Comparison of ENCODE assay signal across 9 mouse cellular contexts in genomic region chr7:130937266-130937841, GRCm38 (mm10). TPM values are rescaled to one million over a fixed set of nuclear protein-coding genes. Genes with fewer than 3 reads are reported as not detected.
A peak's percentile ranks its signal among the peaks of the same experiment; 100 is the strongest.
DNase-seq lines count a peak whose midpoint lies in the region; ATAC-seq and TF ChIP-seq lines count a peak whose summit lies in the region.
"Had no signal": no experiment of that assay in that cellular context is flagged by ENCODE, and none has a peak within 500 bp of the region (broad histone marks: within the 10 kb centered on the region; RNA-seq: fewer than 3 reads in every experiment).

No protein-coding gene starts in this region.

- H3K4me2 ChIP-seq in kidney, embryonic 14.5 days (replicated peaks; ENCODE audit: low read depth, low read length), result no peak overlapping the region
- peak overlapping the region; percentile 92 for H3K4me2 ChIP-seq in embryonic facial prominence, embryonic 15.5 days (replicated peaks)
- H3K4me2 ChIP-seq in heart, embryonic 16.5 days (ENCODE audit: low read depth, low read length), result peak overlapping the region; percentile 84

- H3K4me1 ChIP-seq in kidney, embryonic 14.5 days (ENCODE audit: control insufficient read depth, insufficient read depth, low read length), result peaks cover 11% of the 10 kb centered on the region
- H3K4me1 ChIP-seq in embryonic facial prominence, embryonic 15.5 days, result peaks cover 27% of the 10 kb centered on the region
- peaks cover 19% of the 10 kb centered on the region for H3K4me1 ChIP-seq in heart, embryonic 16.5 days (ENCODE audit: control insufficient read depth, insufficient read depth, low read length)
- no peaks in the 10 kb centered on the region for H3K4me1 ChIP-seq in thymus, adult 2 months (replicated peaks; ENCODE audit: control insufficient read depth, insufficient read depth, low read length)

- DNase-seq in kidney, postnatal 4 days, result no peak
- peak; percentile 20 to 53 for DNase-seq in lung, postnatal 4 days
- DNase-seq in adrenal gland, adult 18-20 months (ENCODE audit: low spot score in 2 of 2), result no peak
- DNase-seq in MN1 (ENCODE audit: low spot score), result no peak
- DNase-seq in thymus, adult 2 months, result no peak
- DNase-seq: liver, embryonic 13.5 days had no signal

- no peak for ATAC-seq in kidney, embryonic 14.5 days (ENCODE audit: low FRiP score, low TSS enrichment)
- no peak for ATAC-seq in embryonic facial prominence, embryonic 15.5 days (ENCODE audit: insufficient number of reproducible peaks, low FRiP score, low TSS enrichment, low read depth)
- 0 out of 2 replicates have a peak, but pooled peaks have one; percentile 12 for ATAC-seq in heart, embryonic 16.5 days (replicated peaks; ENCODE audit: extremely low read depth, insufficient read depth, low FRiP score)

- no peaks in the 10 kb centered on the region for H3K36me3 ChIP-seq in kidney, embryonic 14.5 days (ENCODE audit: control insufficient read depth, insufficient read depth, low read length)
- H3K36me3 ChIP-seq in embryonic facial prominence, embryonic 15.5 days, result no peaks in the 10 kb centered on the region
- no peaks in the 10 kb centered on the region for H3K36me3 ChIP-seq in heart, embryonic 16.5 days (ENCODE audit: control insufficient read depth, insufficient read depth)
- H3K36me3 ChIP-seq in thymus, adult 2 months (ENCODE audit: control insufficient read depth, insufficient read depth, low read length), result no peaks in the 10 kb centered on the region
- H3K36me3 ChIP-seq: liver, embryonic 13.5 days had no signal

- H3K9ac ChIP-seq in kidney, embryonic 14.5 days (ENCODE audit: low read depth, low read length), result no peak overlapping the region
- no peak overlapping the region for H3K9ac ChIP-seq in embryonic facial prominence, embryonic 15.5 days
- H3K9ac ChIP-seq in heart, embryonic 16.5 days (ENCODE audit: low read length), result peak overlapping the region; percentile 71; the same call in 1 of the 2 replicates
- H3K9ac ChIP-seq: liver, embryonic 13.5 days had no signal

- H3K9me3 ChIP-seq in kidney, embryonic 14.5 days (ENCODE audit: control insufficient read depth, low read length), result no peaks in the 10 kb centered on the region
- no peaks in the 10 kb centered on the region for H3K9me3 ChIP-seq in embryonic facial prominence, embryonic 15.5 days (replicated peaks)
- H3K9me3 ChIP-seq in heart, embryonic 16.5 days (replicated peaks; ENCODE audit: control insufficient read depth, low read length), result no peaks in the 10 kb centered on the region
- H3K9me3 ChIP-seq: liver, embryonic 13.5 days had no signal

- no peak for TF ChIP-seq POLR2A in thymus, adult 2 months (IDR thresholded peaks at IDR 0.05; ENCODE audit: control insufficient read depth, extremely low read depth, insufficient read depth, low read length, poor library complexity)

- WGBS in kidney, embryonic 14.5 days, result 24% methylated on average over 12 of the region's 12 CpGs
- 27% methylated on average over 12 of the region's 12 CpGs for WGBS in embryonic facial prominence, embryonic 15.5 days
- WGBS in heart, embryonic 16.5 days, result 23% methylated on average over 12 of the region's 12 CpGs
- WGBS in thymus, adult 2 months, result 46% methylated on average over 12 of the region's 12 CpGs

- peak overlapping the region; percentile 51; the same call in 1 of the 2 replicates for H3K4me3 ChIP-seq in kidney, embryonic 14.5 days (ENCODE audit: low read length)
- H3K4me3 ChIP-seq in embryonic facial prominence, embryonic 15.5 days (replicated peaks), result peak overlapping the region; percentile 57
- peak overlapping the region; percentile 65 for H3K4me3 ChIP-seq in heart, embryonic 16.5 days (ENCODE audit: low read length)
- H3K4me3 ChIP-seq in thymus, adult 2 months (ENCODE audit: control insufficient read depth, insufficient read depth, low read length), result no peak overlapping the region

- H3K27ac ChIP-seq in kidney, embryonic 14.5 days (ENCODE audit: low read depth, low read length), result no peak overlapping the region
- H3K27ac ChIP-seq in embryonic facial prominence, embryonic 15.5 days (replicated peaks), result no peak overlapping the region
- no peak overlapping the region for H3K27ac ChIP-seq in heart, embryonic 16.5 days (ENCODE audit: low read length)
- no peak overlapping the region for H3K27ac ChIP-seq in thymus, adult 2 months (ENCODE audit: control insufficient read depth, insufficient read depth, low read length)
- H3K27ac ChIP-seq: liver, embryonic 13.5 days had no signal

- peaks cover 60% of the 10 kb centered on the region for H3K27me3 ChIP-seq in kidney, embryonic 14.5 days (ENCODE audit: control insufficient read depth, insufficient read depth, low read length)
- H3K27me3 ChIP-seq in embryonic facial prominence, embryonic 15.5 days, result peaks cover 53% of the 10 kb centered on the region
- peaks cover 13% of the 10 kb centered on the region for H3K27me3 ChIP-seq in heart, embryonic 16.5 days (ENCODE audit: control insufficient read depth, insufficient read depth, low read length)
- H3K27me3 ChIP-seq in thymus, adult 2 months (ENCODE audit: control insufficient read depth, insufficient read depth, low read length), result peaks cover 10% of the 10 kb centered on the region; the same call in 1 of the 2 replicates

- no peak for TF ChIP-seq CTCF in thymus, adult 2 months (IDR thresholded peaks at IDR 0.05; ENCODE audit: borderline replicate concordance, control insufficient read depth, extremely low read depth, insufficient read depth, low read length, poor library complexity)

RNA-seq across cellular contexts. Expression of gene Htra1, which starts 1.4 kb away (rescaled TPM):
- polyA plus RNA-seq in kidney, embryonic 14.5 days (2014; fragmentation: Nextera tagmentation; extraction: Ambion mirVana), result 2.0 and 3.0 TPM in 2 replicates
- polyA plus RNA-seq in embryonic facial prominence, embryonic 15.5 days (2015; fragmentation: Nextera tagmentation; extraction: Ambion mirVana), result 116 and 122 TPM in 2 replicates
- polyA plus RNA-seq in heart, embryonic 16.5 days (2015; fragmentation: Nextera tagmentation; extraction: Ambion mirVana), result 63.4 and 65.6 TPM in 2 replicates
- total RNA-seq in adrenal gland, adult 18-20 months (2021), result 10 to 100 TPM; 31.8 to 79.5 TPM
- 35.8 TPM in 2 replicates for polyA plus RNA-seq in thymus, adult 2 months (2012; rRNA removed)

Comparison
In these comparisons a context has a peak if more than half of its experiments do, and no peak if none do; other contexts are left out.
1. DNase-seq: peak in lung, postnatal 4 days (2 of 2); none in kidney, postnatal 4 days (0 of 2), adrenal gland, adult 18-20 months (0 of 2), MN1 (single experiment) and thymus, adult 2 months (single experiment).